Mouse (Mus musculus) kidney, embryonic 16.5 days (tissue): Measurements from ENCODE around the gene Gna13. TPM values are rescaled to one million over a fixed set of nuclear protein-coding genes. Genes with fewer than 3 reads are reported as not detected.

Experiments
- ATAC-seq: fragments of 200-750 bp; cut with Nextera tagmentation; 2 replicates; pipeline ENCODE4 v1.8.0; 2017; ENCODE audit warnings: moderate TSS enrichment; ENCODE audit not compliant: low FRiP score, low TSS enrichment
- H3K27ac ChIP-seq: fragments of 300-500 bp; sonication (generic); 2 replicates; pipeline ENCODE4 v1.5.1; 2014; ENCODE audit warnings: low read length
- H3K27me3 ChIP-seq: fragments of 300-500 bp; sonication (generic); 2 replicates; pipeline ENCODE4 v1.6.1; 2014; ENCODE audit warnings: low read length, control low read depth, mixed read lengths; ENCODE audit not compliant: insufficient read depth
- H3K36me3 ChIP-seq: fragments of 300-500 bp; sonication (generic); 2 replicates; pipeline ENCODE4 v1.6.1; 2014; ENCODE audit warnings: low read length, control low read depth, mixed read lengths; ENCODE audit not compliant: insufficient read depth
- H3K4me1 ChIP-seq: fragments of 300-500 bp; sonication (generic); 2 replicates; pipeline ENCODE4 v1.6.1; 2014; ENCODE audit warnings: low read length, control low read depth, mixed read lengths; ENCODE audit not compliant: insufficient read depth
- H3K4me2 ChIP-seq: fragments of 300-500 bp; sonication (generic); replicated peaks from 2 replicates; pipeline ENCODE4 v1.6.1; 2014; ENCODE audit warnings: low read depth, low read length
- H3K4me3 ChIP-seq: fragments of 300-500 bp; sonication (generic); 2 replicates; pipeline ENCODE4 v1.5.1; 2014; ENCODE audit warnings: mild to moderate bottlenecking, low read length
- H3K9ac ChIP-seq: fragments of 300-500 bp; sonication (generic); replicated peaks from 2 replicates; pipeline ENCODE4 v1.6.1; 2014; ENCODE audit warnings: low read length
- H3K9me3 ChIP-seq: fragments of 300-500 bp; sonication (generic); 2 replicates; pipeline ENCODE4 v1.6.1; 2016; ENCODE audit warnings: low read length, control low read depth
- WGBS: fragments of 180-500 bp; shearing (Covaris S2); extraction: QIAGEN DNeasy Blood & Tissue Kit; methylation state at CpG from one replicate; pipeline ENCODE4 v1.1.7; 2014; 5-methylcytosine and 5-hydroxymethylcytosine counted together
- polyA plus RNA-seq: library from polyadenylated mRNA; unstranded; fragments of >200 nt; fragmentation: Nextera tagmentation; extraction: Ambion mirVana; gene quantifications from 2 replicates; pipeline ENCODE4 v1.2.1, GENCODE M21; 2015

The Gna13 gene
- polyA plus RNA-seq, 1 experiment from 2014 or later, result 22.0 TPM

GRCm38 (mm10) chr11:109347242-109347959 lies 15.2 kb upstream of the Gna13 start:
- Histone ChIP-seq H3K4me2 (no peak overlapping the region), H3K4me1 (peaks cover 28% of the 10 kb centered on the region), H3K27me3 (no peaks in the 10 kb centered on the region), H3K27ac (peak overlapping the region; percentile 23; the same call in 1 of the 2 replicates), H3K9ac (no peak overlapping the region), H3K9me3 (no peaks in the 10 kb centered on the region), H3K4me3 (no peak overlapping the region), H3K36me3 (no peaks in the 10 kb centered on the region)
- peak; percentile 66 for ATAC-seq
- WGBS, result 54% methylated on average over 10 of the region's 10 CpGs

- Histone ChIP-seq H3K9me3 (no peaks in the 10 kb centered on the region), H3K4me2 (no peak overlapping the region), H3K27ac (no peak overlapping the region), H3K4me1 (peaks cover 29% of the 10 kb centered on the region), H3K27me3 (no peaks in the 10 kb centered on the region), H3K9ac (no peak overlapping the region), H3K4me3 (no peak overlapping the region), H3K36me3 (no peaks in the 10 kb centered on the region)
- WGBS, result 63% methylated on average over 12 of the region's 12 CpGs
- ATAC-seq, result no peak
These were observed 14.2 kb upstream of the Gna13 start for GRCm38 (mm10) chr11:109348408-109348807.

- Histone ChIP-seq H3K4me2 (no peak overlapping the region), H3K4me3 (no peak overlapping the region), H3K27ac (peak overlapping the region; percentile 69), H3K9ac (no peak overlapping the region; the same call in 1 of the 2 replicates), H3K36me3 (no peaks in the 10 kb centered on the region), H3K9me3 (no peaks in the 10 kb centered on the region), H3K27me3 (no peaks in the 10 kb centered on the region), H3K4me1 (peaks cover 27% of the 10 kb centered on the region)
- WGBS, result 63% methylated on average over 5 of the region's 5 CpGs
- ATAC-seq, result peak; percentile 64; the same call in 1 of the 2 replicates
These were observed 12.8 kb upstream of the Gna13 start for GRCm38 (mm10) chr11:109349652-109350316.

GRCm38 (mm10) chr11:109350317-109350714 lies 12.3 kb upstream of the Gna13 start:
- Histone ChIP-seq H3K27me3 (no peaks in the 10 kb centered on the region), H3K27ac (peak overlapping the region; percentile 34; the same call in 1 of the 2 replicates), H3K36me3 (no peaks in the 10 kb centered on the region), H3K4me2 (no peak overlapping the region), H3K4me1 (peaks cover 27% of the 10 kb centered on the region), H3K9me3 (no peaks in the 10 kb centered on the region), H3K4me3 (no peak overlapping the region), H3K9ac (no peak overlapping the region)
- WGBS, result 84% methylated on average over 7 of the region's 7 CpGs
- ATAC-seq, result 0 out of 2 replicates have a peak, but pooled peaks have one; percentile 10

- no peaks in the 10 kb centered on the region for H3K27me3 ChIP-seq
- peaks cover 36% of the 10 kb centered on the region for H3K4me1 ChIP-seq
- H3K9ac ChIP-seq, result no peak overlapping the region
- no peaks in the 10 kb centered on the region for H3K36me3 ChIP-seq
- WGBS, result 74% methylated on average over 4 of the region's 4 CpGs
- no peak for ATAC-seq
- no peak overlapping the region for H3K4me3 ChIP-seq
- H3K4me2 ChIP-seq, result no peak overlapping the region
- H3K9me3 ChIP-seq, result no peaks in the 10 kb centered on the region
- H3K27ac ChIP-seq, result no peak overlapping the region
These were observed 11.1 kb upstream of the Gna13 start for GRCm38 (mm10) chr11:109351489-109351888.

GRCm38 (mm10) chr11:109353391-109354235 lies 9.0 kb upstream of the Gna13 start:
- no peaks in the 10 kb centered on the region for H3K9me3 ChIP-seq
- H3K36me3 ChIP-seq, result no peaks in the 10 kb centered on the region
- H3K9ac ChIP-seq, result 0 out of 2 replicates have a peak overlapping the region, but pooled peaks have one; percentile 12
- no peak overlapping the region for H3K4me3 ChIP-seq
- peaks cover 33% of the 10 kb centered on the region for H3K4me1 ChIP-seq
- no peak overlapping the region for H3K27ac ChIP-seq
- WGBS, result 51% methylated on average over 12 of the region's 12 CpGs
- H3K4me2 ChIP-seq, result no peak overlapping the region
- H3K27me3 ChIP-seq, result no peaks in the 10 kb centered on the region
- no peak for ATAC-seq

GRCm38 (mm10) chr11:109354236-109354613 lies 8.4 kb upstream of the Gna13 start:
- no peak overlapping the region for H3K9ac ChIP-seq
- no peak for ATAC-seq
- no peak overlapping the region for H3K27ac ChIP-seq
- H3K36me3 ChIP-seq, result no peaks in the 10 kb centered on the region
- peaks cover 32% of the 10 kb centered on the region for H3K4me1 ChIP-seq
- WGBS, result 76% methylated on average over 6 of the region's 6 CpGs
- no peak overlapping the region for H3K4me3 ChIP-seq
- no peak overlapping the region for H3K4me2 ChIP-seq
- no peaks in the 10 kb centered on the region for H3K9me3 ChIP-seq
- no peaks in the 10 kb centered on the region for H3K27me3 ChIP-seq

GRCm38 (mm10) chr11:109355771-109356388 lies 6.8 kb upstream of the Gna13 start:
- H3K9ac ChIP-seq, result peak overlapping the region; percentile 41; the same call in 1 of the 2 replicates
- no peaks in the 10 kb centered on the region for H3K36me3 ChIP-seq
- H3K27me3 ChIP-seq, result no peaks in the 10 kb centered on the region
- 0 out of 2 replicates have a peak, but pooled peaks have one; percentile 13 for ATAC-seq
- 33% methylated on average over 16 of the region's 16 CpGs for WGBS
- no peaks in the 10 kb centered on the region for H3K9me3 ChIP-seq
- no peak overlapping the region for H3K4me2 ChIP-seq
- H3K4me3 ChIP-seq, result no peak overlapping the region
- peak overlapping the region; percentile 34; the same call in 1 of the 2 replicates for H3K27ac ChIP-seq
- peaks cover 32% of the 10 kb centered on the region for H3K4me1 ChIP-seq

GRCm38 (mm10) chr11:109357171-109357570 lies 5.5 kb upstream of the Gna13 start:
- 57% methylated on average over 5 of the region's 5 CpGs for whole genome bisulfite sequencing
- peaks cover 40% of the 10 kb centered on the region for H3K4me1 ChIP-seq
- no peak overlapping the region for H3K9ac ChIP-seq
- 0 out of 2 replicates have a peak overlapping the region, but pooled peaks have one; percentile 4 for H3K4me2 ChIP-seq
- H3K36me3 ChIP-seq, result no peaks in the 10 kb centered on the region
- no peaks in the 10 kb centered on the region for H3K9me3 ChIP-seq
- H3K27ac ChIP-seq, result peak overlapping the region; percentile 81
- H3K4me3 ChIP-seq, result no peak overlapping the region
- H3K27me3 ChIP-seq, result no peaks in the 10 kb centered on the region
- no peak for ATAC-seq
